Mouse (Mus musculus): ENCODE data around the gene Chrne.

Gene Chrne

DNA sequence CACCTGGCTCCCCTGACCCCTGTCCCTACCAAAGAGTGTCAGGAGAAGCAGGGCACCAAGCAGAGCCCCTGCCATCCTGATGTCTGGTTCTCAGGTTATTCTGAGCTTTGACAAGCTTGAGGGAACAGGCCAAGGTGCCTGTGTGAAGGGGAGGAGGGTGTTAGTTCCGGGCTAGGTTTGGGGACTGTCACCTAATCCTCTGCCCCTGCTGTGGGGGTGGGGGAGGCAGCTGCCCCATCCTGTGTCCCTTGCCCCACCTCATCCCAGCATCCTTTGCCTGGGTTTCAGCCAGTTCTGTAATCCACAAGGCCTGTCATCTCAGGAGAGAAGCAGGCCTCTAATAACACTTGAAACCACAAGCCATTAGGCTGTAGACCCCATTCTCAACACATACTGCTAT is at the start of gene Chrne:
Chrne (minus strand) TSS at position 116 of the 400 bp plus-strand sequence.
- no peak for DNase-seq

DNA sequence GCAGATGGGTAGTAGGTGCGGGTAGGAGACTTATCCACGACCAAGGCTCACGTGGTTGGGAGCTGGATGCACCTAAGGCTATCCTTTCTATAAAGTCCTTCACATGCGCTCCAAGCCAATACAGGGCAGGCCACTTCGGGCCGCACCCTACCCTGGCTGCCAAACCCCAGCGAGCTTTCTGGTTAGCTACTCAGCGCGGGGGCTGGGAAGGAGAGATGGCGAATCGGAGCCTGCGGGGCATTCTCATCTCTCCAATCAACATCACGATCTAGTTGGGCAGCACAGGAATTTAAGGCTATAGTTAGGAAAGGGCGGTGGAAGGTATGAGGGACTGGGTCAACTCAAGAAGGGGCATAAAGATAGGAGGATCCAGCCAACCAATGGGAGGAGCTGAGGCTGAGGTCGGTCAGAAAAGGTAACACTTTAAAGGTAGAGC is 49.3 kb upstream of the Chrne start:
- DNase-seq: peak; percentile 85

DNA sequence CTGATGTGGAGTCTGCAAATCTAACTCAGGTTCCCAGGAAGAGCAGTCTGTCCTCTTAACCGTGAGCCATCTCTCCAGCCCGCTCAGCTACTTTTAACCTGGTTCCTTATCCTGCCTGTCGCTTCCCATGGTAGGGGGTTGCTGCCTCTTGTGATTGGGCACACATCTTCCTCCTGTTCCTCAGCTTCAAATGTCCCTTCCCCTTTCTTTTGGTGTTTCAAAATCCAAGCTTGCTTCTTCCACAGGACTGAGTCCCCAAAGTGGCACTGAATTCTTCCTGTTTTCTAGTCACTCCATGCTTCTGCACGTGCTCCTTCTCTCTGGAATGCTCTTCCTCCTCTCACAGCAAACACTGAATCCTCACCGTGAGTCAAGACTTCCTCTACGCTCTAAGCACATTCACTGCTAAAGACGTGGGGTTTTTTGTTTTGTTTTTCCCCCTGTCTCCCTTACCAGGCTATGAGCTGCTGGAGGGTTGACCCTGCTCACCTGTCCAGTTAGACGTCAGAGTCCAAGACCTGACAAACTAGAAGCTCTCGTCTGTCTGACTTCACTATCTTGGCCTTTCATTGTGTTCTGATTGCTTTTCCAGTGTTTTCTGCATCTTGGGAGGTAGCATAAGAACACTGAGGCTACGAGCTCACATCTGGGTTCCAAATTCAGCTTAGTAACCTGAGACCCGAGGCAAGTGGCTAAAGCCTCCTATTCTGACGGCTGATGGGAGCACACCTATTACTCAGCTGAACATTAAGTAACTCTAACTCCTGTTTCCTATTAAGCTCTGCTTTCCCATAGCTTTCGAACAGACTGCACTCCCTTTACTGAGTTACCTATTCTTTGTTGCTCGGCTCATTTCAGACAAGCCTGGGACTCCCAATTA is 48.5 kb upstream of the Chrne start:
- DNase-seq: no peak

DNA sequence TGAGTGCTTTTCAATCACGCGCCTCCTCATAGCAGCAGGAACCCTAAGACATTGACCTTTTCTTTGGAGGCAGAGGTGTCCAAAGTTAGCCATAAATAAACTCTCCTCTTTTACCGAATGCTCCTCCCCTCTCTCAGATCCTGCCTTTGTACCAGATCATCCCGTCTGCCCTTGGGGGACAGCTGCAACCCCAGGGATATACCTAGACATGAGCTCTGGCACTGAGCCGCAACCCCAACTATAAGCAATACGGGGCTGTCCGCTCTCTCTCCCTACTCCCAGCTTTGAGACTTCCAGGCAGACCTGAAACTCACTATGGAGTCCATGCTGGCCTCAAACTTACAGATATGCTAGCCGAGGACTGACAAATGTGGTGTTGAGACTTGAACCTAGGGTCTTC is 47.7 kb upstream of the Chrne start:
- no peak for DNase-seq

DNA sequence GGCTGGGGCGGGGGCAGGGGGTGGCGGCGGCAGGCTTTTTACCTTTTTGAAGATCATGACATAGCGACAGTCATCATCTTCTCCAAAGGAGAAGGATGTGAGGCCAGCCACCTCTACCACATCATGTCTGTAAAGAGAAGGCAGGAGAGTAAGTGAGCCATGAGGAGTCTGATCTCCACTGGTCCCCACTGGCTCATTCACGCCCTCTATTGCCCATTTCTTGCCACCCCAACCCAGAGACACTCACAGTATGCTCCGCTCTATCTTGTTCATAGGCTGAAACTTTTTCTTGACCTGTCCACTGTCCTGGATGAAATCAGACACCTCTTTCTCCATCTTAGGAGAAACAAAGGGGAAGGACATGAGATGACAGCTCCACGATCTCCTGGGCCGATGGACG is 45.7 kb upstream of the Chrne start:
- DNase-seq: no peak

DNA sequence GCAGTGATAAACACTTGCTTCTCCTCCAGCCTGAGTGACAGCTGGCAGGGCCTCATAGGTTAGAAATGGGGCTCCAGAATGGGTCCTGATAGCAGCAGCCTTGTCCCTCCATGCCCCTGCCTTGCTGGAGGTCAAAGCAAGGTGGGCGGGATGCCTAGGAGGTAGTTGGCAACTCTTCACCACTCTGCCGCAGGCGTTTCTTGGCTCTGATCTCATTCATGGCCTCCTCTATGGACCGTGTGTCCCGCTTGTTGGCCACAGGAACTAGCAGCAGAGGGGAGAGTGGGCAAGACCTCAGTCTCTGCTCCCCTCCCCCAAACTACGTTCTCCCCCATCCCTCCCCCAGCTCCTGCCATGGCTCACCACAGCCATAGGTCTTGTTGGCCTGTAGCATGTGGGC is 44.9 kb upstream of the Chrne start:
- no peak for DNase-seq

DNA sequence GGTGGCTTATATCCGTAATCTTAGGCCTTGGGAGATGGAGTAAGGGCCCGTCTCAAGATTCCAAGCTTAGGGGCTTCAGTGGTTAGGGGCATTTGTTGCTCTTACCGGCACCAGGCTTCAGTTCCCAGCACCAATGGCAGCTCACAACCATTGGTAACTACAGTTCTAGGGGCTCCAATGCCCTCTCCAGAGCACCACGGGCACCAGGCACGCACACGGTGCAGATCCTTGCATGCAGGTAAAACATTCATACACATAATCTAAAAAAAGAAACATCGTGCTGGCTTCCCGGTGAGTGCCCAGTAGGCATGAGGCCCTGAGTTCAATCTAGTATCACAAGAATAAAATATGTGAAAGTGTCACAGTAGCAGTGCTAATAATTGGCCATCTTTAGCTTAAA is 44.1 kb upstream of the Chrne start:
- no peak for DNase-seq

DNA sequence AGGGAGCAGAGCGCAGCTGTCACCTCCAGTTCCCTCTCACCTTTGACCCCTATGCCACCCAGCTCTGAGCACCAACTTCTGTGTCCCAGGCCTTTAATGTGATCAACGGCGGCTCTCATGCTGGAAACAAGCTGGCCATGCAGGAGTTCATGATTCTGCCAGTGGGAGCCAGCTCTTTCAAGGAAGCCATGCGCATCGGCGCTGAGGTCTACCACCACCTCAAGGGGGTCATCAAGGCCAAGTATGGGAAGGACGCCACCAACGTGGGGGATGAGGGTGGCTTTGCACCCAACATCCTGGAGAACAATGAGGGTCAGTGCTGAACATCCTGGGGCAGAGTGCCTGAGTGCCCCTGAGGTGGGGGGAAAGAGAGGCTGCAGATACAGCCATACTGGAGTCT is 41.6 kb upstream of the Chrne start:
- DNase-seq: no peak

DNA sequence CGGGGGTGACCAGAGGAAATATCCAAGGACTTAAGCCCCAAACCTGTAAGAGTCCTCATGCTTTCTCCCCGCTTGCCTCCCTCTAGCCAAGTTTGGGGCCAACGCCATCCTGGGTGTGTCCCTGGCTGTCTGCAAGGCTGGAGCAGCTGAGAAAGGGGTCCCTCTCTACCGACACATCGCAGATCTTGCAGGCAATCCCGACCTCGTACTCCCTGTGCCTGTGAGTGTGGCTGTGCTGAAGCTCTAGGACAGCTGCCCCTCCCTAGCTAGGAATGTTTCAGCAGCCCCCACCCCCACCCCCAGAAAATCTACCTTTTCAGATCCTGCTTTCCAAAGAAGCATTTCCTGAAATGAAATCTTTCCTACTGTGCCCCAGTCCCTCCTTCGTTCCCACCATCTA is 39.9 kb upstream of the Chrne start:
- no peak for DNase-seq

DNA sequence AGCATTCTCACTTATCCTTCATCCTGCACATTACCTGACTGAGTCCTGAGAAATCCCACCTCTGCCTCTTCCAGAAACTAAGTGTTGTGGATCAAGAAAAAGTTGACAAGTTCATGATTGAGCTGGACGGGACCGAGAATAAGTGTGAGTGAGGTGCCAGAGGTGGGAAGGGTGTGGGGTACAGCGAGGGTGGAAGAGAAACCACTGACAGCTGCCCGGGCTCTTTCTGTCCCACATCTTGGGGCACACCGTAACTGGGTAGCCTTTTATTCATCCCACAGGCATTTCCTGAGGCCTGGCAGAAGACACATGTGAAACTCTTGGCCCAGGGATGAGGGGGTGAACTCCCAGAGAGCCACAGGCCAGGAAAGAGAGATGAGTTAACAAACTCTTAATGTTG is 39.5 kb upstream of the Chrne start:
- no peak for DNase-seq

DNA sequence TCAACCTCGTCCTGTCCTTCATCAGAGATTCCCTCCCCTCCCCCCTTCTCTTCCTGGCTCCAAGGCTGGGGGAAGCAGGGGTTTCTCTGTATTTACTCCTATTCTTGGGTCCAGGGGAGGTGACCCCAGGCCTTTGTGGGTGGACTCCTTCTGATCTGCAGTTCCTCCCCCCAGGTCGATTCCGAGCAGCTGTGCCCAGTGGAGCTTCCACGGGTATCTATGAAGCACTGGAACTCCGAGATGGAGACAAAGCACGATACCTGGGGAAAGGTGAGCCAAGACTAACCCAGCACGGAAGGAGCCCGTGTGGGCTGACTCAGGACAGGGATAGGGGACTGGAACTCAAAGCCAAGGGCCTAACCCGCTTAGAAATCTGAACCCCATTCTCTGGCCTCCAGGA is 39.0 kb upstream of the Chrne start:
- no peak for DNase-seq

DNA sequence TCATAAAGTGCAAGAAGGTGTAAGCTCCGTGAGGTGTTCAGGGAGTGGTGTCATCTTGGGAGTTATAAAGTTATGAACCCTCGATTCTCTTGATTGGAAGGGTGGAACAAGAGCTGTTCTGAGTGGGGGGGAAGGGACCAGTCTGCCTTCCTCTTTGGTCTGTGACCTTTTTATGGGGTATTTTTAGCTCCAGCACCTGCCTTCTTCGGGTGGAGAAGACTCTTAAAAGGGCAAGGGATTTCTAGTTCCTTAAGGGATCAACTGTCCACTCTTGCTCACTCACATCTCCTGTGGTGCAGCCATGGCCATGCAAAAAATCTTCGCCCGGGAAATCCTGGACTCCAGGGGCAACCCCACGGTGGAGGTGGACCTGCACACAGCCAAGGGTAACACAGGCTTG is 38.6 kb upstream of the Chrne start:
- DNase-seq: no peak

DNA sequence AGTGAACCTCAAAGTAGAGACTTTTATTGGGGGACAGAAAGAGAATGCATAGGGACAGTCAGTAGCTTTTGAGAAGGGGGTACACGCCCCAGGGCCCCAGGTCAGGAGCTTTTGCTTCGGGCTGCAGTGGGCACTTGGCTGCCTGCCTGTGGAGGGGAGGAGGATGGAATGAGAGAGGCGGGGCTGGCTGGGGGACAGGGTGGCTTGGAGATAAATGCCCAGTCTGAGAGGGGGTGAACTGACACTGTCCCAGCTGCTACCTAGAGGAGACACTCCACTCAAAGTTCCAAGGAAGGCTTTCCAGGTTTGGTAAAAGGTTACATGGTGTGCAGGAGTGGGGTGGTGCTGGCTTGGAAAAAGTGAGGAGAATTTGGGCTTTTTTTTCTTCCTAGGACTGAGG is 37.9 kb upstream of the Chrne start, which contains the start of gene Eno3:
Eno3 (plus strand) TSS at position 239 of the 400 bp plus-strand sequence.
- DNase-seq: no peak

DNA sequence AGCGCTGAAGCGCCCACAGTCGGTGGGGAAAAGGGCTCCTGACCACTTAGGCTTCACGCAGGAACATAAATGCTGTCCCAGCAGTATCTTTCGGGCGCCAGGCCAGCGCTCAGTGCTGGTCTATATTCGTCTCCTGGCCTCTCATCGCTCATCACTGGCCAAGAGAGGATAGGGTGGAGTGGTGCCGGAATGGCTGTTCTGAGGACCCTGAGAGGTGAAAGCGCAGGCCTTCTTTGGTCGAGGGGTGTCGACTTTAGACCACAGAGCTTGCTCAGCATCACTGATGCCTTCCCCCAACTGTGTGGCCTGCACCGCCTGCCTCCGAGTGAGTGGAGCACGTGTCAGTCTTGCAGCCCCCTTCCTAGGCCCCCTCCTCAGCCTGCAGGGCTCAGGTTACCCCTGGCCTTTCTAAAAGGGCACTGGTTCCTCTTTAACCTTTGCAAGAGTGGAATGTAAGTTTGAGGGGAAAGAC is 37.5 kb upstream of the Chrne start:
- DNase-seq: peak; percentile 59

DNA sequence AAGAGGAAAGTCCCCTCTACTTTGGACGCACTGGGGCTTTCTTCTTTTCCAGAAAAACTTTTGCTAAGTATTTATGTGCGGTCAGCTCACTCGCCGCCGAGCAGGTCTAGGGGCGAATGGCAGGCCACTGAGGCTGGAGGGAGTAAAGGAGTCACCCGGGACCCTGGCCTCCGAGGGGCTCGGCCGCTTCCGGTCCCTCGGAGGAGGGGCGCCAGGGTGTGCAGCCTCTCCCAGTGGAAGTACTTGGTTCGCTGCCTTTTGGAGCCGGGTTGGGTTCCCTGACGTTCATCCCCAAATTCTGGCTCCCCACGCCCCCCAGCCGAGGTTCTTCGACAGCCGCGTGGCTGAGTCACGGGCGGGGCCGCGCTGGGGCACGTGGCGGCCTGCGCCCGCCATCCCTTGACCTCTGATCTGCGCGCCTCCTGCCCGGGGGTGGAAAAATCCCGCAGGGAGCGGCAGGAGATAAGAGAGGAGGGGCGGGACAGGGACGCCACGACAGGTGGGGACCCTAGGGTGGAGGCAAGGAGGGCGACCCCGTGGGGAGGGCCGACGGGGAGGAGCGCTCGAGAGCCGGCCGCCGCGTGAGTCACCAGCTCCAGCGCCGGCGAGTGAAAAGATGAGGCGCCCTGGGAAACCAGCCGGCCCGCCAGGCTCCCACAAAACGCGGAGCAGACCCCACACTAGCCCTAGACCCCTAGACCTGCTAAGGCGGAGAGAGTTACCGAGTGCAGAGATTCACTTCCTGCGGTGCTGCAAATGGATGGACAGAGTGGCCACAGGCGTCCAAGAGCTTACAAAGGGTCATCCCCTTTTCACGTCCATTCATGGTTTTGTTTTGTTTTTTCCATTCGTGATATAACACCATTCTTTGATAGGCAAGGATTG is 36.8 kb upstream of the Chrne start:
- peak; percentile 76 for DNase-seq

DNA sequence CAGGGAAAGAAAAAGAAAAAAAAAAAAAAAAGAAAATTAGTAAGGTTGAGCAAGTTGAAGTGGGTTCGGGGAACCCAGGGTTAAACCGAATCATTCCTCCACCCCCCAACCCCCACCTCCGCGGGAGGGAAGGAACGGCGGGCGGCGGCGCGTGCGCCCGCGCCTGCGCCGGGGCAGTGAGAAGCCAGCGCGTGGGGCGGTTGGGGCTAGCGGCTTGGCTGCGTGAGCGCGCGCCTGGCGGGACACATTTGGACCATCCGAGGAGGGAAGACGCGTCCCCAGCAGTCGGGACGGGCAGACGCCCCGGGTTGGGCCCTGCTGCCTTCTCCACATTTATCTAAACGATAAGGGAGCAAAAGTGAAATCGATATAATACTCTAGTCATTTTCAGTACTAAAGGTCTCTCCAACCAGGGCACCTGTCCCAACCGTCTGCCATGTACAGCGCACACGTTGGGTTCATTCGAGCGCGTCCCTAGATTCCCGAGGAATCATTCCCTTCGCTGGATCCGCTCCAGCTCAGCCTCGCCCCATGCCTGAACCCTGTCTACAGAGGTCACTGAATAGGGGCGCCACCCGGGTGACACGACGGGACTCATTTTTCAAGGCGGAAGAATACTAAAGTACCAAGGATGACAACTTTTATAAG is 36.0 kb upstream of the Chrne start:
- DNase-seq: peak; percentile 91

DNA sequence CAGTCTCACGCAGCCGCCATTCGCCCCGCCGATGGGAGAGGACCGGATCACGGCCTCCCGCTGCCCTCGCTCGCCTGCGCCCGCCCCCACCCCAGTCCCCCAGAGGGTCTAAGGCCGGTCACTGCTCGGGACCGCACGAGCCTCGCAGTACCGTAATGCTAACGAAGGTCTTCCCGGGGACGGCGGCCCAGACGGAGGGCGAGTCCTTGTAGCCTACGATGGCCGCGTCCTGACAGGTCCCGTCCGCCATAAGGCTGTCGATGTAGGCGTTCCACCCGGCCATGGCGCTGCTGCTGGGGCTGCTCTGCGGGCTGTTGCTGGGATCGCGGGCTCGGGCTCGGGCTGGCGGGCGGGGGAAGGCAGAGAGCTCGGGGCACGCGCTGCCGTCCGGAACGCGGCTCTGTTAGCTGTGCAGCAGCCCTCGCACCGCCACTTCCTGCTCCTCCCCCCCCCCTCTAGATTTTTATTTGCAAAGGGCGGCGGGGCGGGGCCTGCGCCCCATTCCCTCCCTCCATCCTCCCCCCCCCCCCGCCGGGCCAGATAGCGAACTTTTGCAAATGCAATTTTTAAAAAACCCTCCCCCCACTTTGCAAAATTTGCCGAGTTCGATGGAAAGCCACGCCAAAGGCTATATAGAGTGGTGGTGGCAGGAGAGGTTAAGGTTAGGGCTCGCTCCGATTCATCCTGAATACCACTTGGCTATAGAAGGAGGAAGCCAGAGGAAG is 35.3 kb upstream of the Chrne start, which contains the start of gene Pfn1:
Pfn1 (minus strand) TSS at position 447 of the 725 bp plus-strand sequence.
- peak; percentile 80 for DNase-seq

DNA sequence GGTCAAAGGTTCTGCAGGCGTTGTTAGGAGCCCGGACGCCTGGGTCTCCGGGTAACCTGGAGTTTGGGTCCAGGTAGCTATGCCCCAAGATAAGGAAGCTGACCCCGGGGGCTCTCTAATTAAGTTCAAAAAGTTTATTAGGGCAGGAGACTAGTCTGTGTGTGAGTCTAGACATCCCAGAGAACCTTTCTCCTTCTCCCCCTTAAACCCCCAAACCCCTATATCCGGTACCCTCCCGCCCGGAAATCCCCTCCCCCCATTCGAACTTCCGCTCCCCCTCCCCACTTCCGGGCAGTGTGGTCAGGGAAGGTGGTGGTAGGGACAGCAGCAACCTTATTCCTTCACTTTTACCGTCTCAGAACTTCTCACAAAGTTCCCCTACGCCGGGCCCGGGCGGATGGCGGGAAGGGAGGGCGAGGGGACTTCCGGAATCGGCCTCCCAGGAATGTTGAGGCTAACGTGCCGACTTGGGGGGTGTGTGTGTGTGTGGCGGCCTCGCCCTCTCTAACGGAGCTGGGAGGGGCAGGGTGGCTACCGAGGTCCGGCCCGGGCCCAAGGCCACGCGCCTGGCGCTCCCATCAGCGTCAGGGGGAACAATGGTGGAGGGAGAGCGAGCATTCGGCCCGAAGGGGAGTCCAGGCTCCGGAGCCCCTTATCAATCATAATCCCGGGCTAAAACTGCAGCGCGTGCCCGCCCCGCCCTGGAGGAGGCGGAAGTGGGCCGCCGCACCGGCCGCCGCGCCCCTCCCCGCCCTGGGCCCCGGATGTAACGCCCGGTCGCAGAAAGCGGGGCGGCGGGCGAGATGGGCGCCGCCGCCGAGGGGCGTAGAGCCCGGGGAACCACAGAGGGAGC is 34.6 kb upstream of the Chrne start:
- DNase-seq: peak; percentile 78

DNA sequence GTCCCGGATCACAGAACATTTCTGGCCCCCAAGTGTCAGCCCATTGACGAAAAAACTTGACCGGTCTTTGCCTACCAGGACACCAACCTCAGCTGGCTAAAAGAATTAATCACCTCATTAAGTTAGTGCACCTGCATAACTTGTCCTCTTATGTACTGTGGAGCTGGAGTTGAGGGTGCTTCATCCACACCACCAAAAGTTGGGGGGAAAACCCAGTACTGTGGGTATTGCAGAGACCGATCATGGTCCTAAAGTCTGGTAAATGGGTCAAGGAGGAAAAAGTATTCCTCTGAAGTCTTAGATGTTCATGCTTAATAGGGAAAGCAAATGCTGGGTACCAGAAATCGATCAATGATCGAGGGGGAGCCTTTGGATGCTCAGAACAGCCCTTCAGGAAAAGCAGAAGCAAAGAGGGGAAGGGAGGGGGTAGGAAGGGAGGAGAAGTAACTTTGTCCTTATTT is 33.9 kb upstream of the Chrne start:
- no peak for DNase-seq

DNA sequence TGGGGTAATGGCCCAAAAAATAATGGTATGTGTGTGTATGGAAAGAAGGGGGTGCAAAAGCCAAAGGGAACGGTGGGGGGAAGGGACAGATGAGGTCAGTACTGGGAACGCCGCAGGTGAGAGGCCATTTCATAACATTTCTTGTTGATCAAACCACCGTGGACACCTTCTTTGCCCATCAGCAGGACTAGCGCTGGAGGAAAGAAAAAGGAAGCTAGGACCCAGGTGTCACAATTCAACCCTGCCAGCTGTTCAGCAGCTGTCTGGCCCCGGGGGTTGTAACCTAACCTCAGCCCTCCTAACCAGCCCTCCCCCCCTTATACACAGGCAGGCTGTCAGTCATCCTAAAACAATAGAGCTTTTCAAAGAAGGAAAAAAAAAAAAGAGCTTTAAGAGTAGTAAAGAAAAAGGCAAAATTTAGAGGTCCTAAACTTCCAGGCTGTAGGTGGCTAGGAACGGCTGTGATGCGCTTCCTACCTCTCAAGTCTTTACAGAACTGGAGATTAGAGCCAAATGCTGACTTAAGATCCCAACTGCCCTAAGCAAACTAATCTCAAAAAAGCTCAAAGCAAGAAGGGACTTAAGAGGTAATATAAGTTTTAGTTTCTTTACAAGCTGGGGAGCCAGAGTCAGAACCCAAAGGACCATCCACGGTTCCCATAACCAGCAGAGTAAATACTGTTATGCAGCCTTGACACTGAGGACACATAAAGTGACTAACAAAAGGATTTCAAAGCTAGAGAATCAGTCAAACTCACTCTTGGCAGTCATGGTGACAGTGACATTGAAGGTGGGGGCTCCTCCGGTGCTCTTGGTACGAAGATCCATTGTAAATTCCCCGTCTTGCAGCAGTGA is 33.2 kb upstream of the Chrne start:
- peak; percentile 46 for DNase-seq

Data from lung, postnatal 10 days (tissue).